Mouse (Mus musculus): ENCODE data around the gene Agr2.

The Agr2 gene

GRCm38 (mm10) chr12:35992711-35993110 lies at the start of gene Agr2:
Gene Agr2 (plus strand): TSS chr12:35992907.
- no peak for DNase-seq

DNA sequence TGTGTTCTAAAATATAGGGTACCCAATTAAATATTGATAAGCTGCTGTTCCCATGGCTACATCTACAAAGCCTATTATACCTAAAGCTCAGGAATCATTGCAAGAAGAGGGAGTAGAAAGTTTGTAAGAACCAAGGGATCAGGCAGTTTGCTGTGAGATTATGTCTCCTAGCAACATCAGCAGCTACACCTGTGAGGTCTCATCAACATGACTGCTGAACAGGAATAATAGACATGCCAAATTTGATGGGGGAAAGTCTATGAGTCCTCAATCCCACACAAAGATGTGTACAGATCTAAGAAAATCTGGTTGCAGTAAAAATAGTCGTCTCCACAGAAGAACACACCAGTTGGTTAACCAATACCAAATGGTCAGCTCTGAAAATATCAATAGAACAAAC lies 41.0 kb upstream of the Agr2 start:
- no peak for DNase-seq

GRCm38 (mm10) chr12:35957235-35957634 lies 35.5 kb upstream of the Agr2 start:
- DNase-seq = peak; percentile 21

DNA sequence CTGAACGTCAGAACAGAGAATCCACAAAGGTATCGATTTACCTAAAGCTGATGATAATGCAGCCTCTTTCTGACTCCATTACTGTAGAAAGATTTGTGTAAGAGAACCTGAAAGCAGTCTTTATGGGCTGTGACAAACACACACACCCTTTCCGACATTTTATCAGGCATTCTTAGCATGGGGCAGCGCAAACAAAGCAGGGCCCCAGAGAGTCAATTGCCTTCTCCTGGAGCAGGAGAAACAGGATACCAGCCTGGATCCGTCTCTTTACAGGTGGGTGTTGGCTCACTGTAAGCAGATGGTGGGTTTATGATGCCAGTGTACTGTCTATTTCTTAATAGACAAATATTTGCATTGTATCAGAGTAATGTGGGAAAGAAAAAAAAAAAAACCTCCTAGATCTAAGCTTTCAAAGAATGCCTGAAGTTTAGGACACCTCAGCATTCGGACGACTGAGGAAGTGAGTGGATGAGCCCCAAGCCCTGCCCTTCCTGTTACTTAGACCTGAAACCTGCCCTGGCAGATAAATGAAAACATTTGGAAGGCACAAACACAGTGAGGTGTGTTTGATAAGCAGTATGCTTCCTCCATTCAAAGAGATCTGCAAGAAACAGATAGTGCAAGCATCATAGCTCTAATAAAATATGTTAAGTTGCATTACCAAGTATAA lies 26.5 kb upstream of the Agr2 start:
- no peak for DNase-seq

GRCm38 (mm10) chr12:35966768-35967141 lies 26.0 kb upstream of the Agr2 start:
- DNase-seq = no peak

DNA sequence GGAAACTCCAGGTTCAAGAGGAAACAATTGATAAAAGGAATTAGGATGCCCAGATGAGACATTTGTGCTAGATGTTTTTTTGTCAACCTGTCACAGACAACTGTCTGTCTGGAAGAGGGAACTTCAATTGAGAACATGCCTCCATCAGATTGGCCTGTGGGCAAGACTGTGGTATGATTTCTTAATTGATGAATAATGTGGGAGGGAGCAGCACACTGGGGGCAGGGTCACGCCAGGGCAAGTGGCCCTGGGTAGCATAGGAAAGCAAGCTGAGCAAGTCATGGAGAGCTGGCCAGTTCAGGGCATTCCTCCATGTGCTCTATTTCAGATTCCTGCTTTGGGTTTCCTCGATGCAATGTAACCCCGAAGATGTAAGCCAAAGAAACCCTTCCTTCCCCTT lies 16.8 kb upstream of the Agr2 start:
- no peak for DNase-seq

DNA sequence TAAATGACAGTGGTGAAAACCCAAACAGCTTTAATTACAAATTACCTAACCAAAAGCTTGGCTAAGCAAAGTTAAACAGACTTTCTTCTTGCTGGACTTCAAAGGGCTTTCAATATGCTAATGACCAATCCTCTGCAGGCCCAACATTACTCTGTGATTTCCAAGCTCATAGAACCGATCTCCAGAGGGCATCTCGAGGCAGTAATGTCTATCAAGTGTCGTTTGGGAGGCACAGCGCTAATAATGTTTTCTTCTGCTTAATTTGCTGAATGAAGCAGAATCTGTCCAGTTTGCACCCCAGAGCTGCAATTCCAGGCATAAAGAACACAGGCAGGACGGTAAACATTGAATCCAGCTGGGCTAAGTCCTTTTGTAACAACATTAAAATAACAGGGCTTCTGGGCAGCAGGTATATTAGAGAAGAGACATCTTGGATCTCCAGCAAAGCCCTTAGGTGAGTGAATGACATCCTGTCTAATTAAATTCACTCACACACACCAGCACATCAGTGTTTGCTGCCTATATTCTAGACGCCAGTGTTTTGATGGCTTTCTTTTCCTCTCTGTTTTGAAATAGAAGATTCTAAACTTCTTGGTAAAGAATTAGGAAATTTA lies 15.0 kb upstream of the Agr2 start:
- no peak for DNase-seq

DNA sequence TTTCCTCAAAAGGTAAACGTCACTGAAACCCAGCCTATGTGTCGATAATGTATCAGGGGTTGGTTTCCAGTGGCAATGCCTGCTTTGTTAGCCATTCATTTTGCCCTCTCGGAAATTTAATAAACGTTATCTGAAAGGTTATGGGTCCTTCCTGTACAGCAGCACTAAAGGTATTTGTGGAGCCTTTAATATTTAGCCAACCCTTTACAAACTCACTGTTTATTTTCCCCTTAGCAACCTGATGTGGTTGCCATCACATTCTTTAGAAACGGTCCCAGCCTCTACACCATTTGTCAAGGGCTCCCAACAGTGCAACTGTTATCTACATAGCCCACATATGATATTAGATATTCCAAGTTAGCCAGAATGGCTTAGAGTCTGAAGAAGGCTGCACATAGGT lies 13.1 kb upstream of the Agr2 start:
- DNase-seq = no peak

- peak; percentile 83 for DNase-seq
Measured at GRCm38 (mm10) chr12:35981732-35982360, 10.9 kb upstream of the Agr2 start.

GRCm38 (mm10) chr12:35983472-35983871 lies 9.2 kb upstream of the Agr2 start:
- peak; percentile 51 for DNase-seq

GRCm38 (mm10) chr12:35984743-35985142 lies 8.0 kb upstream of the Agr2 start:
- DNase-seq = no peak

- DNase-seq = no peak
Measured at GRCm38 (mm10) chr12:35993583-35993982, 876 bp downstream of the Agr2 start.

GRCm38 (mm10) chr12:35994098-35994497 lies 1.4 kb downstream of the Agr2 start:
- no peak for DNase-seq

- peak; percentile 85 for DNase-seq
Measured at GRCm38 (mm10) chr12:35995799-35996198, 3.1 kb downstream of the Agr2 start.

DNA sequence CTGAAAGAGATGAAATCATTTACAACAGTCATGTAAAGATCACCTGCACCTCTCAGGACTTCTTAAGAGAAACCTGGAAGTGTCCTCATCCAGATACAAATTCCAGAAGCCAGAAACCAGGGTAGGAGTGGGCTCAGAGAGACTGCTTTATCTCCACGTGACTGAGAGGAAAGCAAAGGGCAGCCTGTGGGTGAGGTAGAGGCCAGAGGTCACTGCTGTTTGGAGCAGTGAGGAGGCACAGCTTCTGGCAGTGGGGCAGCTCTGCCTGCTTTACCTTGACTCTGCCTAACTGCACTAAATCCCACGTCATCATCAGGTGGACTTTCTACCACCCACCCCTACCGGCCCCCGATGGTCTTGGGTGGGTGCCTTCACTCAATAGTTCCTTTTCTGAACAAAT lies 12.0 kb downstream of the Agr2 start:
- no peak for DNase-seq

- peak; percentile 38 for DNase-seq
Measured at GRCm38 (mm10) chr12:36007581-36007980, 14.9 kb downstream of the Agr2 start.

DNA sequence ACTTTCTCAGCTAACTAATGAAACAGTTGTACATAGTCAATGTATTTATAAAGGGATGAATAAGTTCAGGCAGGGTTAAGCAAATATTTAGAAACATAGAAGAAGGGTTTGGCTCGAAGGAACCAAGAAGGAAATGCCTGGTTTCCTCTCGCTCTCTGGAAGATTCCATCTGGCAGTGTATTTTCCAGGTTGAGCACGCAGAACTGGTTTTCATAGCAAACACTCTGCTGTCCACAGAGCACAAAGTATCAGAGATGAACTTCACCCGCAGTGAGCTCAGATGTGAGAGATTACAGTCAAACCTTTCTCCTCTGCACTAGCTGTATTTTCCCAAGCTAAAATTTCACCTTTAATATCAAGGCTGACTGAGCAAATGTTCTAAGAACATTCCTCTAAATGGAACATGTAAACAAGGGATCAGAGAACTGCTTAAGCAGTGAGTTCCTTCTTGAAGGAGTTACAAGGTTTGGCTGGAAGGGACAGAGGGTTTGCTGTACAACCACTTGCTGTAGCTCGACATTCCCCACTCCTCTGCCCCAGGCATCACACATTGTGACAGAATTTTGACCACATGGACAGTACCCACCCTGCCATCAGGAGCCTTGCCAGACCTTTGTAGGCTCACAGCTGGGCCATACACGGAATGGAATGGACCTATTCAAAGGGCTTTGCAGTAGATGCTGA lies 15.8 kb downstream of the Agr2 start:
- DNase-seq = peak; percentile 26

DNA sequence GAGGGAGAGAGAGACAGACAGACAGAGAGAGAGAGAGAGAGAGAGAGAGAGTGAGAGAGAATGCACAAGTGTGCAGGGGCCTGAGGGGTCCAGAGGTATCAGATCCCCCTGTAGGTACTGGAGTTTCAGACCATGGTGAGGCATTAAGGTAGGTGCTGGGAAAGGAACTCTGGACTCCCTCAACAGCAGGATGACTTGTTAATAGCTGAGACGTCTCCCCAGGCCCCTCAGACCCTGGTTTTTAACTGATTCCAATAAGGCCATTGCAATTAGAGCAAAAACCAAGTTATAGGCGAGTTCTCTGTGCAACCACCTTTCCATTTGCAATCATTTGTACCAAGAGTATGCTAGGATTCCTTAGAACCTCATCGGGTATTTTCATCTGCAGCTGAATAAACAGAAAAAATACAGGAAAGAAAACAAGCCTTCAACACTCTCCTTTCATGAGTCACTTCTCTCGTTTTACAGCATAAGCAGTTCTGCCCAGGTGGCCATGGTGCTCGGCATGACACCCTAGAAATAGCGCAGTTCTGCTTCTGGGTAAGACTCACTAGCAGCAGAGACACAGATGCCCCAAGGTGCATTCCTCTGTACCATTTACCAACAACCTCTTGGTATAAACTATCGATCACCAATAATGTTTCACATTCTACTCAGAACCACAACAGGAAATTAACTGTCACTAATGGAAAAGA lies 20.7 kb downstream of the Agr2 start:
- no peak for DNase-seq

- no peak for DNase-seq
Measured at GRCm38 (mm10) chr12:36017791-36018190, 25.1 kb downstream of the Agr2 start.

DNA sequence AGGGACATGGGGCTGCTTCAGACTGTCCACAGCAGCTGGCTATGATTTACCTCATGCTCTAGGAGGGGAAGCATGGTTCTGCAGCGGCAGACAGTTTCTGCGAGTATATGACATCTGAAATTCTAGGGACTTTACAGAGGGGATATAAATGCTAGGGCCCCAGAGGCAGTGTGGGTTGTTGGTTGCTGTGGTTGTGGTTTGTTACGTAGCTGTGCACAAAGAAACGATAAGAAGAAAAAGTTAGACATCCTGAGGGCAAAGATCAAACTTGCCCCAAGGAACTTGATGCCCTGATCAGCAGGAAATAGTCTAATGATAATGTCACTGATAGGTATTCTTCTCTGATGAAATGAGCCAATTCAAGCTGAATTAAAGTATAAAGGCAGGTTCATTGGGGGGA lies 26.9 kb downstream of the Agr2 start:
- no peak for DNase-seq

- DNase-seq = no peak
Measured at GRCm38 (mm10) chr12:36020081-36020480, 27.4 kb downstream of the Agr2 start.

DNA sequence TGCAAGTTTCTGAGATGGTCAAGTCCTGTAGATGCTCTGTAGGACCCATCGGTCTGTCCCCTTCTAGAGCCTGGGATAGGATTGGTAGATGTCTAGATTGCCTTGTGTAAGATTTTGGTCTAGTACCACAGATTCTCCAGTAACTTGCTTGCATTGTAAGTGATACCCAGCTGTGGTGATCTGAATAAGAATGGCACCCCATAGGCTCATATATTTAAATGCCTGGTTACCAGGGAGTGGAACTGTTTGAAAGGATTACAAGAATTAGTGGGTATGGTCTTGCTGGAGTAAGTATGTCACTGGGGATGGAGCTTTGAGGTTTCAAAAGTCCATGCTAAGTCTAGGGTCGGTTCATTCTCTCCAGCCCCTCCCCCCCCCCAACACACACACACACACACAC lies 28.0 kb downstream of the Agr2 start:
- no peak for DNase-seq

DNA sequence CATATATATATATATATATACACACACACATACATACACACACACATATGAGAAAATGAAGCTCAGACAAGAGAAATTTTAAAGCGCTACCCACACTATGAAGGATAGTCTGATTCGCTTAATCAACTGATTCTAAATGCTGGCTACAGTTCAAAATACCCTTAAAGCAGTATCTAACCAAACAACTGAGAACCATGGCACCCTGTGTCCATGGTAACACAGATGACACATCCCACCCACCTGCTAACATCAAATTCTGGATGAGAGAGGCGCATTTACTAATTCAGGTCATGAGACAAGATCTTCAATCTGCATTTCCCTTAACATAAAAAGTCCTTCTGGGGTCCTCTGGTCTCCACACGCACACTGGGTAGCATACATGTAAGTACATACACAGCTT lies 33.4 kb downstream of the Agr2 start:
- no peak for DNase-seq

Data from lung, postnatal 36 days (tissue).